Mouse (Mus musculus) neural tube, embryonic 13.5 days (tissue): Measurements from ENCODE around the gene Samd4b. TPM values are rescaled to one million over a fixed set of nuclear protein-coding genes. Genes with fewer than 3 reads are reported as not detected.

Source experiments
- ATAC-seq: fragments of 200-750 bp; cut with Nextera tagmentation; 2 replicates; pipeline ENCODE4 v1.8.0; 2017; ENCODE audit warnings: low read depth, mild to moderate bottlenecking, moderate TSS enrichment, moderate library complexity
- H3K27ac ChIP-seq: fragments of 300-500 bp; sonication (generic); replicated peaks from 2 replicates; pipeline ENCODE4 v1.5.1; 2015; ENCODE audit warnings: moderate library complexity, mild to moderate bottlenecking, inconsistent platforms
- H3K27me3 ChIP-seq: fragments of 300-500 bp; sonication (generic); 2 replicates; pipeline ENCODE4 v1.6.1; 2015; ENCODE audit warnings: mild to moderate bottlenecking, inconsistent platforms
- H3K36me3 ChIP-seq: fragments of 300-500 bp; sonication (generic); 2 replicates; pipeline ENCODE4 v1.6.1; 2015; ENCODE audit warnings: mild to moderate bottlenecking, inconsistent platforms
- H3K4me1 ChIP-seq: fragments of 300-500 bp; sonication (generic); replicated peaks from 2 replicates; pipeline ENCODE4 v1.6.1; 2015; ENCODE audit warnings: inconsistent platforms
- H3K4me2 ChIP-seq: fragments of 300-500 bp; sonication (generic); 2 replicates; pipeline ENCODE4 v1.6.1; 2015; ENCODE audit warnings: inconsistent platforms, mild to moderate bottlenecking, moderate library complexity
- H3K4me3 ChIP-seq: fragments of 300-500 bp; sonication (generic); 2 replicates; pipeline ENCODE4 v1.5.1; 2015; ENCODE audit warnings: mild to moderate bottlenecking, inconsistent platforms
- H3K9ac ChIP-seq: fragments of 300-500 bp; sonication (generic); 2 replicates; pipeline ENCODE4 v1.6.1; 2015; ENCODE audit warnings: moderate library complexity, mild to moderate bottlenecking, inconsistent platforms
- H3K9me3 ChIP-seq: fragments of 300-500 bp; sonication (generic); 2 replicates; pipeline ENCODE4 v1.6.1; 2016; ENCODE audit warnings: inconsistent platforms
- WGBS: fragments of 180-500 bp; shearing (Covaris S2); methylation state at CpG from one replicate; pipeline ENCODE4 v1.1.7; 2015; 5-methylcytosine and 5-hydroxymethylcytosine counted together
- polyA plus RNA-seq: library from polyadenylated mRNA; unstranded; fragments of >200 nt; fragmentation: Nextera tagmentation; extraction: Ambion mirVana; gene quantifications from 2 replicates; pipeline ENCODE4 v1.2.1, GENCODE M21; 2015

The Samd4b gene
- polyA plus RNA-seq, 1 experiment from 2014 or later: 25.6 TPM

DNA sequence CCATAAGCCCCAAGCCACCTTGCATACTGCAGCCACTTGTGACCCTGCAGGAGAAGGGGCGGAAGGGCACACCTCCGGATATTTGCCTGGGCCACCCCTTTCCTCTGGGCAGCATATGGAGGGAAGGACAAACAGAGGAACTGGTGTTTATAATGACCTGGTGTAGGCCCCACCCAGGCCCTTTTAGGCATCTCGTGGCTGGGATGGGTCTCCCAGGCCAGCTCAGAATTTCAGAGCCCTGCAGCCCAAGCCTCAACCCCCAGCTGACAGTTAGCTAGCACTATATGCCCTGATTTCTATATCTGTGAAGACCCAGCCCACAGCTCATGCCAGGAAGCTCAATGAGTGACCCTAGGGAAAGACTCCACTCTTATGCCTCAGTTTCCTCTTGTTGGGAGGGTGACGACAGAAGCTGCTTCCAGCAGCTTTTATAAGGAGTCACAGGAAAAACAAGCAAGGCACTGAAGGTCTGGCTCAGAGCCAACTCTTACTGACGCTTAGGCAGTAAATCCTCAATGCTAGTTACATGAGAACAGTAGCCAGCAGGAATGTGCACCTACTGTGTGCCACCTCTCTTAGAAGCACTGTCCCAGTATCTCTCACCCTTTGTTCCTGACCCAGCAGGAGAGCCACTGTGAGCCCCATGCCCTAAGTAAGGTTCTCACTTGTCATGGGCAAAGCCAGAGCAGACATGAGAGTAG is 26.8 kb downstream of the Samd4b start:
- H3K4me2 ChIP-seq: no peak overlapping the region
- WGBS: 39% methylated on average over 5 of the region's 5 CpGs
- H3K27ac ChIP-seq: peak overlapping the region; percentile 46; the same call in 1 of the 2 replicates
- no peak overlapping the region for H3K4me3 ChIP-seq
- peaks cover 34% of the 10 kb centered on the region for H3K4me1 ChIP-seq
- no peak for ATAC-seq
- no peak overlapping the region for H3K9ac ChIP-seq
- no peaks in the 10 kb centered on the region for H3K9me3 ChIP-seq
- peaks cover 23% of the 10 kb centered on the region for H3K36me3 ChIP-seq
- no peaks in the 10 kb centered on the region for H3K27me3 ChIP-seq

DNA sequence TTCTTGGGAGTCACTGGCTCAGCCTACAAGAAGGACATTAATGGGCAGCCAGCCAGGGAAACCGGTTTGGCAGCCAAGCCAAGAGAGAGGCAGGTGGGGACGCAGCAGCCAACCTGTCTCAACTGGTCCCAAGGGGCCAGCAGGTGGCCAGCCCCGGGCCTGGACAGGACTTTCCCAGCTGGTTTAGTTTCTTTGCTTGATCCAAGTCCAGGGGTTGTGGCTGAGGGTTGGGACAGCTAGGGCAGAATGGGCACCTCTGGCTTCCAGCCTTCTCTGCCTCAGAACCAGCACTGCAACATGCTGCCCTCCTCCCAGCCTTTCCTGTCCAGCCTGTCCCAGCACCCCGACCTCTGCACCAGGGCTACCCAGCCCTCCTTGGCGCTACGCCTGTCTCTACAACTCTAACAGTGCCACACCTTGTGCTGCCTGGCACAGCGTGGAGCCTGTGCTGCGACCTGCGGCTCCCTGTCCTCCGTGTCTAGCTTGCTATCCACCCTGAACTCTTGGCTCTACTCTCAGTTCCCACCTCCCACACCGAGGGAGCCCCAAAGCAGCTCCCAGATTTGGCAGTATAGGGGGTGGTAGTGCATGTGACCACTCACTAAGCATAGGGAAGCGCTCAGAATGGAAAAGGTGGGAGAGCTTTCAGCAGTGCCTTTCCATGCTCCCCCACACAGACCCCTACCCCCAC is 27.5 kb downstream of the Samd4b start:
- Histone ChIP-seq H3K27ac (0 out of 2 replicates have a peak overlapping the region, but pooled peaks have one; percentile 46), H3K36me3 (peaks cover 30% of the 10 kb centered on the region), H3K4me2 (no peak overlapping the region), H3K4me3 (no peak overlapping the region), H3K4me1 (peaks cover 31% of the 10 kb centered on the region), H3K27me3 (no peaks in the 10 kb centered on the region), H3K9ac (no peak overlapping the region), H3K9me3 (no peaks in the 10 kb centered on the region)
- ATAC-seq: no peak
- 73% methylated on average over 12 of the region's 12 CpGs for WGBS

DNA sequence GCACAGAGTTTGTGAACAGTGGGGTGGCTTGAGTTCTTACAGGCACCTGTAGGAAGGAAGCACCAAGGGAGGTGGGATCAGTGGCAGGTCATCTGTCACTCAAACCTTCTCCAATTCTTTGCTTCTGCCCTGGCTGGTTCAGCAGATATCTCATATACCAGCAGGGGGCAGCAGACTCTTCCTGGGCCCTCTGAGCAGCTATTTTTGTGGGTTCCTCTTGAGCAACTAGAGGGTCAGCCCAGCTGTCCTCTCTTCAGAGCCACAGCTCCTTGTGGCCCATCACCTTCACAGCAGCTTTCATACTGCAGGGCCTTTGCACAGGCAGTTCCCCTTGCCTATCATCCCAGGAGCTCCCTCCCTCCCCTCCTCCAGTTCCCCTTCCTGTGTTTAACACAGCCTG is 29.7 kb downstream of the Samd4b start:
- no peaks in the 10 kb centered on the region for H3K9me3 ChIP-seq
- H3K27ac ChIP-seq: no peak overlapping the region
- peaks cover 31% of the 10 kb centered on the region for H3K4me1 ChIP-seq
- H3K4me2 ChIP-seq: no peak overlapping the region
- H3K27me3 ChIP-seq: no peaks in the 10 kb centered on the region
- H3K4me3 ChIP-seq: no peak overlapping the region
- no peak overlapping the region for H3K9ac ChIP-seq
- peaks cover 51% of the 10 kb centered on the region for H3K36me3 ChIP-seq
- peak; percentile 10; the same call in 1 of the 2 replicates for ATAC-seq

DNA sequence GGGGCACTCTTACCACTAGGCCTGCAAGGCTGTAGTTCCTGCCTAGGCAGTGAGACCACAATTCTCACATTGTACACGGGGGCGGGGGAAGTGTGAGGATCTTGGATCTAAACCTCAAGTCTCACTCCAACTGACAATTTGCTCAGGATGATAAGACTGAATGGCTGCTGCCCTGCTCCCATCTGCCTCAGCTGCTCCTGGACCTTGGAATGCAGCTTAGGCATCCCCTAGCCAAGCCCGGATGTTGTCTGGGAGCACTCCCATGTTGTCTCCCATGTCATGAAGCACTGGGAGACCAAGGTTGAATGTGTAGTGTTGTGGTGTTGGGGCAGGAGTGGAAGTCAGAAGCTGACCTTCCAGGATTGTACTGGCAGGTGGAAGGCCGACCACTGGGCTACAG is 30.4 kb downstream of the Samd4b start:
- Histone ChIP-seq H3K9me3 (no peaks in the 10 kb centered on the region), H3K36me3 (peaks cover 58% of the 10 kb centered on the region), H3K27ac (no peak overlapping the region), H3K4me2 (no peak overlapping the region), H3K4me1 (peaks cover 27% of the 10 kb centered on the region), H3K9ac (no peak overlapping the region), H3K27me3 (no peaks in the 10 kb centered on the region), H3K4me3 (no peak overlapping the region)
- 87% methylated on average over 4 of the region's 4 CpGs for WGBS
- no peak for ATAC-seq

DNA sequence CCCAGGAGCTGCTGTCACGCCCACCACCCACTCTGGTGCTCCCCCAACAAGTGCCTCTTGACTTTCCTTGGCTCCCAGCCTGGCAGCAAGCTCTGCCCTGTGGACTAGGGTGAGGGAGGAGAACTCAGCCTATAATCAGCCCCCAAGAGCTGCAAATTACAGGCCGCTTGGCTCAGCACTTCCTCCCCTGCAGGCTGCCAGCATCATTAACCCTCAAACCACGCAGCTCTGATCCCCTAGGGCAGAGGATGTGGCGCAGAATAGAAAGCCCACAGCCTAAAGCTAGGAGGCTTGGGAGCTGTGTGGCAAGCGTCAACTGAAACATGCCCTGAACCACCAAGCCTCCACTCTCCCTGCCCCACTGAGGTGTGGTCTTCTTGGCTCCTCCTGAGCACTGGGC is 32.5 kb downstream of the Samd4b start:
- Histone ChIP-seq H3K4me3 (no peak overlapping the region), H3K9ac (no peak overlapping the region), H3K36me3 (peaks cover 75% of the 10 kb centered on the region), H3K4me1 (peaks cover 6% of the 10 kb centered on the region), H3K9me3 (no peaks in the 10 kb centered on the region), H3K27ac (no peak overlapping the region), H3K4me2 (no peak overlapping the region), H3K27me3 (no peaks in the 10 kb centered on the region)
- WGBS: 84% methylated on average over 5 of the region's 5 CpGs
- ATAC-seq: no peak

DNA sequence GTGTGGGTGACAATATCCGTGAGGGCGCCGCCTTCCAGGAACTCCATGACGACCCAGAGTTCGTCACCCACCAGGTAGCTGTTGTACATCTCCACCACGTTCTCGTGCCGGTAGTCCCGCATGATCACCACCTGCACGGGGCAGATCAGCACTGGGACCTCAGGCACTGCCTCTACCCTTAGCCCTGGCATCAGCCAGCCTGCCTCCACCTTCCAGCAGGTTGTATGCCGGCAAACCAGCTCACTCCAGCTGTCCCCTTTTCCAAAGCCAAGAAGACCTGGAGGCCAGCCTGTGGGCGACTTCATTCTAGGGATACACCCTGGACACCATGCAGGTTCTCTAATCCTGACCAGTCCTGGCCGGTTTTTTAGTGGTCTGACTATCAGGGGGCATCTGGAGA is 35.0 kb downstream of the Samd4b start:
- Histone ChIP-seq H3K4me3 (no peak overlapping the region), H3K4me2 (no peak overlapping the region), H3K9ac (no peak overlapping the region), H3K27me3 (no peaks in the 10 kb centered on the region), H3K4me1 (0 out of 2 replicates have a peak, but pooled peaks cover 3% of the 10 kb centered on the region), H3K36me3 (peaks cover 91% of the 10 kb centered on the region), H3K27ac (no peak overlapping the region), H3K9me3 (no peaks in the 10 kb centered on the region)
- WGBS: 94% methylated on average over 13 of the region's 13 CpGs
- ATAC-seq: no peak

DNA sequence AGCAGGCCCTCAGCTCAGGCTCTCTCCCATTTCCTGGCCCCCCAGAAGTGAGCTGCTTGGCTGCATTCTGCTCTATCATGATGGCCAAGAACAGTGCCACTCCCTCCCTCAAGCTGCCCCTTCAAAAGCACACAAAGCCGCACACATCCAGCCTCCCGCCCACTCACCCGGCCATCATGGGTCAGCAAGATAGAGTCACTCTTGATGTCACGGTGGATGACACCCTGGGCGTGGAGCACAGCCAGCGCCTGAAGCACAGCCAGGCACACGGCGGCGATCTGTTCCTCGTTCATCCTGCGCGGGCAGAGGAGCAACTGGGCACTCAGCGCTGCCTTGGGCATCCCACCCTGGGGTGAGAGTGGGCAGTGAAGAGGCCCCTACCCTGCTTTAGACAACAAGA is 35.6 kb downstream of the Samd4b start:
- Histone ChIP-seq H3K4me1 (0 out of 2 replicates have a peak, but pooled peaks cover 3% of the 10 kb centered on the region), H3K27me3 (no peaks in the 10 kb centered on the region), H3K4me2 (no peak overlapping the region), H3K9me3 (no peaks in the 10 kb centered on the region), H3K9ac (no peak overlapping the region), H3K4me3 (no peak overlapping the region), H3K36me3 (peaks cover 85% of the 10 kb centered on the region), H3K27ac (no peak overlapping the region)
- no peak for ATAC-seq
- WGBS: 86% methylated on average over 13 of the region's 13 CpGs

DNA sequence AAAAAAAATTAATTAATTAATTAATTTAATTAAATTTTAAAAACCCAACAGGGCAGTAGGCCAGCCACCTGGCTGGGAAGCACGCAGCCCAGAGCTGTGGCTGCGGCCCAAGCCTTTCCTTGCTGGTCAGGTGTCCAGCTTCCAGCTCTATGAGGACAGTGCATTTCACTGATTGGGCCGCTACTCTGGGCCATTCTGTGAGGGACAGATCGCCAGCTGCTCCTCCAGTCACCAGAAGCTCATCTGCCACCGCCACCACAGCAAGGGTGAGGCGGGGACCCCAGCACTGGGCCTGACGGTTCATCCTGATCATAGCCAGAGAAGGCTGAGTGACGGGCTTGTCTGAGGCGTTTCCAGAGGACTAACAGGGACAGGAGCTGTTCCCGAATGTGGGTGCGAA is 36.0 kb downstream of the Samd4b start:
- ATAC-seq: no peak
- 0 out of 2 replicates have a peak, but pooled peaks cover 3% of the 10 kb centered on the region for H3K4me1 ChIP-seq
- no peak overlapping the region for H3K4me3 ChIP-seq
- H3K36me3 ChIP-seq: peaks cover 81% of the 10 kb centered on the region
- no peaks in the 10 kb centered on the region for H3K27me3 ChIP-seq
- H3K9me3 ChIP-seq: no peaks in the 10 kb centered on the region
- no peak overlapping the region for H3K4me2 ChIP-seq
- no peak overlapping the region for H3K9ac ChIP-seq
- H3K27ac ChIP-seq: no peak overlapping the region
- WGBS: 91% methylated on average over 11 of the region's 11 CpGs

DNA sequence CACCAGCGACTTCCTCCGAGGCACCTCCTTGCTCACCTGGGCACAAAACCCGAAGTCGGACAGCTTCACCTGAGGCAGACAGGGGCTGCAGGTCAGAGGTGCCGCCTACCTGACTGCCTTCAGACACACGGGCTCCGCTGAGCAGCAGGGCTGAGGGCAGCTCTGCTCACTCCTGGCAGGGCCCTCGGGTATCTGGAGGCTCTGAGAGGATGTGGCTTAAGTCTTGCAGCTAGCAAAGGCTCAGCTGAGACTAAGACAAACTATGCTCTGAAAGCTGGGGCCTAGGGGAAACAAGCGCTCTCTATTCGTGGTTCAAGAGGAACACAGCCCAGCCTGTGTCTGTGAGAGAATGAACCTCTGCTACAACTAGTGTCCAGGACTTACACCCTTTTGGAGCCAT is 37.1 kb downstream of the Samd4b start:
- Histone ChIP-seq H3K27ac (no peak overlapping the region), H3K36me3 (peaks cover 70% of the 10 kb centered on the region), H3K27me3 (no peaks in the 10 kb centered on the region), H3K9ac (no peak overlapping the region), H3K4me3 (no peak overlapping the region), H3K4me1 (0 out of 2 replicates have a peak, but pooled peaks cover 6% of the 10 kb centered on the region), H3K9me3 (no peaks in the 10 kb centered on the region), H3K4me2 (no peak overlapping the region)
- 93% methylated on average over 10 of the region's 10 CpGs for WGBS
- no peak for ATAC-seq

DNA sequence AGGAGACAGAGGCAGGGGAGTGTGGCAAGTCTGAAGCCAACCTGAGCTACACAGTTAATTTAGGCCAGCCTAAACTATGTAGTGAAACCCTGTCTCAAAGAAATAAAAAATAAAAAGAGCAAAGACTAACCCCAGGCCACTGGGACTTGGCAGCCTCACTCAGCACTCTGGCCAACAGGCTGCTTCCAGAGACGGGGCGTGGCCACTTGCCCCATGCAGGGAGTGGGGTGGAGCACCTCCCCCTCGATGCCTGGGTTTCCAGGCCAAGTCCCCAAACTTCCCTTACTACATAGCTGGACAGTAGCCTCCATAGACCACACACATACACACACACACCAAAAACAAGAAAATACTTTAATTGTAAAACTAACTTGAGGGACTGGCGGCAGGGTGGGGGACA is 39.5 kb downstream of the Samd4b start:
- no peaks in the 10 kb centered on the region for H3K9me3 ChIP-seq
- H3K27me3 ChIP-seq: no peaks in the 10 kb centered on the region
- 0 out of 2 replicates have a peak, but pooled peaks cover 7% of the 10 kb centered on the region for H3K4me1 ChIP-seq
- no peak overlapping the region for H3K4me2 ChIP-seq
- H3K36me3 ChIP-seq: peaks cover 46% of the 10 kb centered on the region
- H3K27ac ChIP-seq: no peak overlapping the region
- no peak for ATAC-seq
- WGBS: 59% methylated on average over 4 of the region's 4 CpGs
- H3K4me3 ChIP-seq: no peak overlapping the region
- H3K9ac ChIP-seq: 0 out of 2 replicates have a peak overlapping the region, but pooled peaks have one; percentile 26

DNA sequence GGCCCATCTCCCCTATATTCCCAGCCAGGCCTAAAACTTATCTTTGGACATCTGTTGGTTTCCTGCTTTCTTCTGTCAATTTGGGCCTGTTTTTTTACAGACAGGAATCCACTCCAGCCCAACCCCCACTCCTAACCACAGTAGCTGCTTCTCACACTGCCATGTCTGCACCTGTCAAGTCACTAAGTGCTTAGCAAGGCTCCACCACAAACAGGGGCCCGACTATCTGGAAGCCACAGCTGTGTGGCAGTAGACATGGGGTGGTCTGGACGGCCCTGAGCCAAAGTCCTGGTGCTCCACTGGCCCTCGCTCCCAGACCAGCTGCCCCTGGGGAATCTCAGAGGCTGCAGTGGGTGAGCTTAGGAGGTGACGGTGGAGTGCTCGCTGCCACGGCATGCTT is 40.2 kb downstream of the Samd4b start:
- Histone ChIP-seq H3K27ac (no peak overlapping the region), H3K9me3 (no peaks in the 10 kb centered on the region), H3K36me3 (peaks cover 39% of the 10 kb centered on the region), H3K27me3 (no peaks in the 10 kb centered on the region), H3K9ac (no peak overlapping the region), H3K4me3 (no peak overlapping the region), H3K4me2 (no peak overlapping the region), H3K4me1 (0 out of 2 replicates have a peak, but pooled peaks cover 7% of the 10 kb centered on the region)
- 80% methylated on average over 6 of the region's 6 CpGs for WGBS
- ATAC-seq: no peak

DNA sequence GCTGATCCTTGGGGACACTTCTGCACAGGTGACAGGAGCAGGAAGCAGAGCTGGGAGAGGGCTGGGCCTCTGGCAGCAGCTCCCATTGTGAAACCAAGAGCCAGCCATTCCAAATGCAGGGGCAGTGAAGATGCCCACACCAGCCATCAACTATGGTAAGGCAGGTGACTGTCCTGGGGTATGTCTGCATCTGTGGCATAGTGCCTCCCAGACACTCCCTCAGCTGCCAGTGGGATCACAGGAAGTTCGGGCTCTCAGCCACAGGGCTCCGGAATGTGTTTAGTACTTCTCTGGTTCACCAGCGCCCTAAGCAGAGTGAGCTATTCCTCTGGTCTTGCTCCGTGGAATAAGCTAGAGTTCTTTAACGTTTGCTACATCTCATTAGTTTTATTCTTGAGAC is 40.9 kb downstream of the Samd4b start:
- peaks cover 32% of the 10 kb centered on the region for H3K36me3 ChIP-seq
- H3K27me3 ChIP-seq: no peaks in the 10 kb centered on the region
- 69% methylated on average over 5 of the region's 5 CpGs for WGBS
- no peaks in the 10 kb centered on the region for H3K9me3 ChIP-seq
- no peak overlapping the region for H3K9ac ChIP-seq
- no peak overlapping the region for H3K4me2 ChIP-seq
- H3K4me3 ChIP-seq: no peak overlapping the region
- no peak overlapping the region for H3K27ac ChIP-seq
- 0 out of 2 replicates have a peak, but pooled peaks cover 7% of the 10 kb centered on the region for H3K4me1 ChIP-seq
- no peak for ATAC-seq
